Mouse (Mus musculus) neural tube, embryonic 10.5 days (tissue): ENCODE measurements around the gene Cnga3.

Experiments
- DNase-seq: peaks from one replicate; pipeline ENCODE4 v3.0.0-alpha.2; 2017; ENCODE audit warnings: low spot score; ENCODE audit errors: extremely low spot score

The Cnga3 gene

GRCm38 (mm10) chr1:37214144-37214543 is at the start of gene Cnga3:
TSS of gene Cnga3 (plus strand) at chr1:37214434.
- DNase-seq: no peak

DNA sequence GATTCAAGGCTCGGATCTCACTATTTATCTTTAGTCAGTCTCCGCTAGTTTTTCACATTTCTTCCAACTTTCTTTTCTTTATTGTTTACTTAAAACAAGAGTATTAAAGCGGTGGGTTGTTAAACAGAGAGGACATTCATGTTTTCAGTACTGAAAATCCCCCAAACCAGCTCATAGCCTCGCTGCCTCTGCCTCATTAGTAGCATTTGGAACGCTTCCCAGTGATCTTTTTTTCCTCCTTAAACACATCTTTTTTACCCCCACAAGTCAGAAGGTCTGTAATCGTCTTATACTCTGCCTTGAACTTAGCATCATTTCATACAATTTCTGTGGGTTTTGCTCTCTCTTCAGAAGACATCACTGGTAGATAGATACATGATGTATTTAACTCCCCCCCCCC is 48.2 kb upstream of the Cnga3 start:
- DNase-seq: no peak

GRCm38 (mm10) chr1:37167918-37168317 is 46.3 kb upstream of the Cnga3 start:
- no peak for DNase-seq

- no peak for DNase-seq
Measured at GRCm38 (mm10) chr1:37177874-37178273, 36.4 kb upstream of the Cnga3 start.

- no peak for DNase-seq
Measured at GRCm38 (mm10) chr1:37179852-37180251, 34.4 kb upstream of the Cnga3 start.

- DNase-seq: no peak
Measured at GRCm38 (mm10) chr1:37187050-37187449, 27.2 kb upstream of the Cnga3 start.

DNA sequence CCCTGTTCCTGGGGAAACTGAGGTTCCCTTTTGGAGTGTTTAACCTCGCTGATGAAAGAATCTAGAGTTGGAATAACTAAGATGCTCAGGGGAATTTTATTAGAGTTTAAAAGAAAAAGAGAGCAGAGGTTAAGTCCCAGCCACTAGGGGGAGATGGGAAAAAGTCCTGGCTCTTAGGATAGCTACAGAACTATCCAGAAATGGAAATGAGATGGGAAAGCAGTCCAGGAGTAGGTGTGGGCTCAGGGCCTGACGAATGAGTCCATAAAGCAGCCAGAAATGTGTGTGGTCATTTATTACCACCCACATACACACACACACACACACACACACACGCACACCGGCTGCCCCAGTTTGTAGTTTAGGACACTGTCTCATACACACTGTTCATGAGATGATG is 19.6 kb upstream of the Cnga3 start:
- DNase-seq: no peak

DNA sequence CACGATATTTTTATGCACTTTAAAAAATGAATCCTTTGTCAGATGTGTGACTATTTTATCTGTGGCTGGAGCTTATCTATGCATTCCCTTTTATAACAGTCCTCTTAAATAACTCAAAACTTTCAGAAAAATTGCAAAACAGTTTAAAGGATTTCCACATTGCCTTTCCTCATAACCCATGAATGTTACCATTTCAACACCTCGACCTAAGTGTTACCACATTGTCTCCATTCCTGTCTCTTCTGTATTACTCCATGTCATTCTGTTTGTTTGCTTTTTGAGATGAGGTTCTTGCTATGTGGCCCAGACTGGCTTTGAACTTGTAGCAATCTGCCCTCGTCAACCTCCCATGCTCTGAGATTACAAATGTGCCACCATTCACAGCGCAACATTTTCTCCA is 12.8 kb upstream of the Cnga3 start:
- no peak for DNase-seq

DNA sequence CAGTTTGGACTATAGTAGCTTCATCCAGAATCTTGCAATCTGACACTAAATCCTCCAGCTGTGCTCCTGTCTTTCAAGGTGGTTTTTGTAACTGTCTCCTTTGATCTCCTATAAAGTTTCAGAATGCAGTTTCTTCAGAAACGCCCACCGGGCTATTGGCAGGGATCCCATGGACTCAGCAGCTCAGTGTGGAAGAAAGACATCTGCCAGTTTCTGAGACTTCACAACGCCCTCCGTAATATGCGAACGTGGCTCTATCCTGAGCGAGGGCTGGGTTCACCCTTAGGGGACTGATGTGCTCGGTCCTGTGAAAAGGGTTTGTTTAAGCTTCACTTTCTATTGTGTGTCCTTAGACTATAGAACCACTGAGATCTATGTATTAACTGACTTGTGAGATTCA is 6.5 kb upstream of the Cnga3 start:
- DNase-seq: no peak

DNA sequence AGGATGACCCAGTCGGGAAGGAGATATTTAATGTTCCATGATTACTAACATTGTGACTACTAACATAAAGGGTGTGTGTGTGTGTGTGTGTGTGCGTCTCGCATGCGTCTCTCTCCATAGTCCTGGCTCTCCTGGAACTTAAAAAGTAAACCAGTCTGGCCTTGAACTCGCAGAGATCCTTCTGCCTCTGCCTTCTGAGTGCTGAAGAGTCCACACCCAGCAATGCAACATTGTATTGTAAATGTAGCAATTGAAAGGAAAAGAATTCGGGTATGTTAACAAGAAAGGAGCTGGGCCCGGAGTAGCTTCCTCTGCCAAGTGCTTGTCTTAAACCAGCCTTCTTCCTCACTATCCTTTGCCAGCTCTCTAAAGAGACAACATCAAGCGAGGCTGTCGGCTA is 1.9 kb upstream of the Cnga3 start:
- no peak for DNase-seq

DNA sequence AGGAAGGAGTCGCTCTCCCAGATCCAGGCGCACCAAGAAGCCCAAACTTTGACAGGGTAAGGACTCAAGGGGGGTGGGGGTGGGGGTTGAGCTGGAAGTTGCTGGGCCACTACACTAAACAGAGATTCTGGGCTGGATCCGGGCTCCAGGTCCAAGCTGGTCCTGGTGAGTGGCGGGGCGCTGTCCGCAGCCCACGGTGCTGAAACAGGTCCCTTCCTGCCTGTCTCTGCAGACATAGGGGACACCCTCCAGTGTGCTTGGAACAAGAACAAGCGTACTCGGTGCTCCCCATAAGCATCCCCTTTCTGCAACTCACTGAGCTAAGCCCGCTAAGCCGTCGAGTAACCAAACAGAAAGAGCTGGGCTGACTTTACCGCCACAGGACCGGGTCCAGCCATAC is 4.2 kb downstream of the Cnga3 start:
- peak; percentile 69 for DNase-seq

DNA sequence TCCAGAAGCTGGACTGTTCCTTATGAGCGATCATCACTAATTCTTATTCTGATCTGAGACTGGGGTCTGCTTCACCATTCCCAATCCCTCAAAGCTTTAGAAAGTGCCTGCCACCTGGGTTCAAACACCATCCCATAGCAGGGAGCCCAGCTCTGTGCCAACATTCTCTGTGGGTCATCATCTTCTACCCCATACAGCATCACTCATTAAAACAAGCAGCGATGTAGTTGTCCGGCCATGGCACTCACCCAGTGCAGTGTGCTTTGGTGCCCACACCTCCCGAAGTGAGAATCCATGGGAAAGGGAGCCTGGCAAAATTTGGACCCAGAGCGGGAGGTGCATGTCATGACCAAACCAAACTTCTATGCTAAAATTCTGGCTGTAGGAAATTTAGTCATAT is 5.4 kb downstream of the Cnga3 start:
- no peak for DNase-seq

DNA sequence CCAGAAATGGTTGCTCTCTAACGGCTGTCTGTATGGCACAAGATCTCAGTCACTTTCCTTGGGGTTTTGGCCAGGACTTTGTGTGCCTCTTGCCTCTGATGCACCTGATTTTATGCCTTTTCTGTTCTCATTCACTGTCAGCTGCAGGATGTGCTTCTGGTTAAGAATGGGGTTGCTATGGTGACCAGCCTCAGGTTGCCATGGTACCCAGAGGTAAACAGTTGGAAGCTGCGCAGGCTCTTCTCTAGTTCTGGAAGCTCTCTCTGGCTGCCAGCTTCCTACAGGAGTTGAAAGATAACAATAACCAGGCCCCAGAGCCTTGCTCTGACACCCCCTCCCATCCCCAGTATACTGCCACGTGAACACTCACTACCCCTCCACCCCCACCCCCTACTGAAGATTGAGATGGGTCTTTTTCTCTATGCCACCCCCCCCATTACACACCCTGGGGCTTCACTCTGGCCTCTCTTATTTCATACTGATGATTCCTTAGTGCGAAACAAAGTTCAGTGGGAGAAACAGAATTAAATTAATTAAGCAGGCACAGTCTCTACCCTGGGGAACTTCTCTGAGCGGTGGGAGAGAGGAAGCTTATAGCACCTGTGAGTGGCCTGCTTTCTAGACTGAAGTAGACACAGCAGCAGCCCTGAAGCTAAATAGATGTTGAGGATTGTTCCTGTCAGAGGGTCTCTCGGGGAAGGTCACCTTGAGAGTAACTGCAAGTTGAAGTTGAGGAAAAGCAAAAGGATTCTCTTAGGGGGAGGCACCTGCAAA is 6.1 kb downstream of the Cnga3 start:
- DNase-seq: peak; percentile 42

DNA sequence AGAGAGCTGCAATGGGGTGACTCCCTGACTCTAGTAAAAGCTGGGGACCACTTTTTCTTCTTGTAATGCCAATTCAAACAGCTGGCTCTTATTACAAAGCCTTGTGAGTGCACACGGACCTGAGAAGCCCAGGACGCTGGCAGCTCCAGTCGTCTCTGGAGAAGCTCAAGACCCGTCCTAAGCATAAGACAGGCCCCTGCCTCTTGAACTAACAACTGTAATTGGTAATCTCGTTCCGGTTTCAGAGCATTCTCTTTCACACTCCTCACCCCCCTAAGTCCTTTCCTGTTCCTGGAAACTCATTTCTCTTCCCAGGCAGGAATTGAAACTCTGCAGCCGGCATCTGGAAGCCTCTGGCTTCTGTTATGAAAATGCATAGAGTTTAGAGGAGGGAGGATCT is 7.8 kb downstream of the Cnga3 start:
- DNase-seq: no peak

GRCm38 (mm10) chr1:37230404-37230803 is 16.2 kb downstream of the Cnga3 start:
- DNase-seq: no peak

- DNase-seq: no peak
Measured at GRCm38 (mm10) chr1:37231295-37231701, 17.1 kb downstream of the Cnga3 start.

DNA sequence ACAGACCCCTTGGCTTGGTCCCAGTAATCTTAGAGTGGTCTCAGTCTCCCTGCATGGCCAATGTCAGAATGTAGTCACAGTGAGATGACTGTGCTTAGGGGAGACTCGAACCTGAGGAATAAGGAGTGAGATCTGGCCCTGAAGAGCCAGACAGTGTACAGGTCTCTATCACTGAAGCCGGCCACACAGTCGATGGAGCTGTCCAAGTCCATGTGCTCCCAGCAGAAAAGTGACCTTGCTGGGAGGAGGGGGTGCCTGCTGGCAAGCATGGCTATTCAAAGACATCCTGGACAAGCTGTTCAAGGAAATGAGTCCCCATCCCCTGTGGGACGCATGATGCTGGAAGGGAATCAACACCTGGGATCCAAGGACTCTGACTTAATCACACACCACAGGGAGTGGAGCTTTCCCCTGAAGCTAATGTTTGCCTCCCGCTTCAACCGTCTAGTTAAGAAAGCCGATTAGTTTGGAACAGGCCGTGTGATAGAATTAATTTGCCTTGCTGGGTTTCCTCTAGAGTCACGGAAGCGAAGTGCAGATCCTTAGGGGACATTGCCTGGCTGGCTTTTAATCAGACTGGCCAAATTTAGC is 24.9 kb downstream of the Cnga3 start:
- no peak for DNase-seq

DNA sequence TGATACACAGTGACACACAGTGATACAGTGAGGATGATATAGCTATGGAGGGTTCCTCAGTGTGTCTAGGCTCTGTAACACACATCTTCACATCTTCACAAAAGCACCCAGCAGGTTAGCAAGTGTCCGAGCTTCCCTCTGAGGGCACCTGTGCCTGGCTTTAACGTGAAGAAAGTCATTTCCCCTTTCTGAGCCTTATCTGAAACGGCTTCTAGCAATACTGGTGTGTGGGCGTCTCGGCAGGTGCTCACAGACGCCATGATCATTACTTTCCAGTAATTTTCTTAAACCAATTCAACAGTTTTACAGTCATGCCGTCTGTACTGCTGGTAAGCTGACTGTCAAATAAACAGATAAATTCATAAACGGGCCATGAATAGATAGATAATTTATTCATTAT is 28.0 kb downstream of the Cnga3 start:
- DNase-seq: no peak

- no peak for DNase-seq
Measured at GRCm38 (mm10) chr1:37246476-37246875, 32.2 kb downstream of the Cnga3 start.

- no peak for DNase-seq
Measured at GRCm38 (mm10) chr1:37248406-37248805, 34.2 kb downstream of the Cnga3 start.

DNA sequence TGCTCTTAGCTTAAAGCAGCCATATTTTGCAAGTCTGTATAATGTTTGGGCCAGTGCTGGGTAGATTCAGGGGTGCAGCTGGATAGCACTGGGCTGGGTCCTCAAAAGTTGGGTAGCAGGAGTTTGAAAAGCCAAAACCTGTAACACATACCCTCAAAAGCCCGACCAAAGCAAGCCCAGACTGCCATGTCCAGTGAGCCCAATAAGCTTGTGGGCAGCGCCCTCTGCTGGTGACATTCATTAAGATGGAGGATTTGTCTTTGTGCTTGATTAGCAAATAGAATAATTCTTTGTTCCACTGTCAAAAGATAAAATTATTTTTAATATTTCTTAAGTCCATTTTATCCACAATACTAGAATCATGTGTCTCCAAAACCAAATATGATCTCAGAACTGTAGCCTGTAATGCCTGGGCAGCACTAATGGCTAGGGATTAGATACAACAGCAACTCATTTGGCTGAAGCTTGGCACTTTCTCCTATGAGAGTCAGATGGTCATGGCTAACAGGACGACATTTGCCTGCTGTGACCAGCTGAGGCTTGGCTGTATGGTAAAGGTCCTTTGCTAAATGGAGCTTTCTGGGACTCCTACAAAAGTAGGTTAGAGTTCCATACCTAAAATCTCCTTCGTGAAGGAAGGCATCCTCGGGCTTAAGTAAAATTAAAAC is 36.5 kb downstream of the Cnga3 start:
- DNase-seq: peak; percentile 85

DNA sequence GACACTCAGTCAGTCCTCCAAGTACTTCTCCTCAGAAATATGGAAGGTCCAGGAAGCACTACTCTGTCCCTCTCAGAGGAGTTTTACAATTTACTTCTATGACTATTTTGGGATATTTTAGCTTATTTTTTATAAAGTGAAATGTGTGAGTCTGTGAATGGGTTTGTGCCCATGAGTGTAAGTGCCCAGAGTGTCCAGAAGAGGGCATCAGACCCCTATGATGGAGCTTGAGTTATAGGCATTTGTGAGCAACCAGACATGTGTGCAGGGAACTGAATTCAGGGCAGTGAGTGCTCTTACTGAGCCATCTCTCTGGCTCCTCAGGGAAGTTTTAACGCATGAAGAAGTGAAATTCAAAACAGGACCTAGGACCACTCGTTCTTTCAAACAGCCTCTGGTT is 44.2 kb downstream of the Cnga3 start:
- DNase-seq: no peak

GRCm38 (mm10) chr1:37272464-37272863 is 58.2 kb downstream of the Cnga3 start:
- peak; percentile 45 for DNase-seq
